Mouse (Mus musculus): Measurements from ENCODE around the gene Pitx2.

GRCm38 (mm10) chr3:129221380-129222260 is 21.9 kb downstream of the Pitx2 start:
- no peak for TF ChIP-seq TAL1 (conservative IDR thresholded peaks at IDR 0.05; ENCODE audit: low read depth, low read length)
- TF ChIP-seq GATA1 (IDR thresholded peaks at IDR 0.05; ENCODE audit: borderline replicate concordance, low read length) = no peak
- no peak for TF ChIP-seq CTCF (IDR thresholded peaks at IDR 0.05; ENCODE audit: low read depth, low read length)
- TF ChIP-seq POLR2AphosphoS5 (IDR thresholded peaks at IDR 0.05; ENCODE audit: insufficient replicate concordance, low read depth, low read length) = no peak
- TF ChIP-seq GATA2 (IDR thresholded peaks at IDR 0.05; ENCODE audit: borderline replicate concordance, low read depth, low read length) = no peak

Data from G1E (cell line).